Mouse (Mus musculus) stomach, embryonic 14.5 days (tissue): Measurements from ENCODE around the gene Frmpd1. TPM values are rescaled to one million over a fixed set of nuclear protein-coding genes. Genes with fewer than 3 reads are reported as not detected.

Experiments used
- ATAC-seq: fragments of 200-750 bp; cut with Nextera tagmentation; 2 replicates; pipeline ENCODE4 v1.8.0; 2017; ENCODE audit warnings: low read depth, moderate TSS enrichment; ENCODE audit not compliant: insufficient number of reproducible peaks, insufficient read depth, low FRiP score
- H3K27ac ChIP-seq: fragments of 300-500 bp; sonication (generic); 2 replicates; pipeline ENCODE4 v1.5.1; 2014; ENCODE audit warnings: mild to moderate bottlenecking, low read length, moderate library complexity, mixed read lengths
- H3K27me3 ChIP-seq: fragments of 300-500 bp; sonication (generic); 2 replicates; pipeline ENCODE4 v1.6.1; 2014; ENCODE audit warnings: low read length, control low read depth, mixed read lengths; ENCODE audit not compliant: control insufficient read depth, insufficient read depth
- H3K36me3 ChIP-seq: fragments of 300-500 bp; sonication (generic); 2 replicates; pipeline ENCODE4 v1.6.1; 2014; ENCODE audit warnings: mild to moderate bottlenecking, control low read depth, low read length, moderate library complexity, mixed read lengths; ENCODE audit not compliant: control insufficient read depth, insufficient read depth
- H3K4me1 ChIP-seq: fragments of 300-500 bp; sonication (generic); 2 replicates; pipeline ENCODE4 v1.6.1; 2014; ENCODE audit warnings: low read length, control low read depth, mixed read lengths; ENCODE audit not compliant: control insufficient read depth, insufficient read depth
- H3K4me2 ChIP-seq: fragments of 300-500 bp; sonication (generic); replicated peaks from 2 replicates; pipeline ENCODE4 v1.6.1; 2014; ENCODE audit warnings: low read depth, low read length, control low read depth
- H3K4me3 ChIP-seq: fragments of 300-500 bp; sonication (generic); 2 replicates; pipeline ENCODE4 v1.5.1; 2014; ENCODE audit warnings: low read depth, low read length, control low read depth
- H3K9ac ChIP-seq: fragments of 300-500 bp; sonication (generic); replicated peaks from 2 replicates; pipeline ENCODE4 v1.6.1; 2014; ENCODE audit warnings: low read depth, mild to moderate bottlenecking, control low read depth, low read length, moderate library complexity, mixed read lengths
- H3K9me3 ChIP-seq: fragments of 300-500 bp; sonication (generic); 2 replicates; pipeline ENCODE4 v1.6.1; 2016; ENCODE audit warnings: low read depth, low read length, control low read depth; ENCODE audit not compliant: control insufficient read depth
- WGBS: fragments of 180-500 bp; shearing (Covaris S2); extraction: QIAGEN DNeasy Blood & Tissue Kit; methylation state at CpG from one replicate; pipeline ENCODE4 v1.1.7; 2014; 5-methylcytosine and 5-hydroxymethylcytosine counted together
- polyA plus RNA-seq: library from polyadenylated mRNA; unstranded; fragments of >200 nt; fragmentation: Nextera tagmentation; extraction: Ambion mirVana; gene quantifications from 2 replicates; pipeline ENCODE4 v1.2.1, GENCODE M21; 2014

The Frmpd1 gene
- polyA plus RNA-seq, 1 experiment from 2014 or later = 1.1 TPM

- WGBS = 71% methylated on average over 12 of the region's 12 CpGs
- Histone ChIP-seq H3K27ac (no peak overlapping the region), H3K4me2 (no peak overlapping the region), H3K4me1 (no peaks in the 10 kb centered on the region), H3K9ac (no peak overlapping the region), H3K27me3 (no peaks in the 10 kb centered on the region), H3K36me3 (no peaks in the 10 kb centered on the region), H3K9me3 (no peaks in the 10 kb centered on the region), H3K4me3 (no peak overlapping the region)
- ATAC-seq = no peak
These were observed 24.2 kb downstream of the Frmpd1 start for GRCm38 (mm10) chr4:45208832-45209363.

GRCm38 (mm10) chr4:45212342-45213063 is 27.8 kb downstream of the Frmpd1 start:
- Histone ChIP-seq H3K4me1 (no peaks in the 10 kb centered on the region), H3K9ac (no peak overlapping the region), H3K4me2 (no peak overlapping the region), H3K4me3 (no peak overlapping the region), H3K27ac (no peak overlapping the region), H3K9me3 (no peaks in the 10 kb centered on the region), H3K27me3 (no peaks in the 10 kb centered on the region), H3K36me3 (no peaks in the 10 kb centered on the region)
- ATAC-seq = no peak
- WGBS = 55% methylated on average over 11 of the region's 11 CpGs

- no peak for ATAC-seq
- Histone ChIP-seq H3K4me3 (no peak overlapping the region), H3K27me3 (no peaks in the 10 kb centered on the region), H3K4me1 (no peaks in the 10 kb centered on the region), H3K4me2 (no peak overlapping the region), H3K27ac (no peak overlapping the region), H3K9ac (no peak overlapping the region), H3K9me3 (no peaks in the 10 kb centered on the region), H3K36me3 (no peaks in the 10 kb centered on the region)
- 83% methylated on average over 8 of the region's 8 CpGs for WGBS
These were observed 35.3 kb downstream of the Frmpd1 start for GRCm38 (mm10) chr4:45219946-45220345.

GRCm38 (mm10) chr4:45222395-45222794 is 37.7 kb downstream of the Frmpd1 start:
- H3K27ac ChIP-seq = no peak overlapping the region

GRCm38 (mm10) chr4:45230263-45230662 is 45.6 kb downstream of the Frmpd1 start:
- Histone ChIP-seq H3K4me1 (no peaks in the 10 kb centered on the region), H3K4me2 (no peak overlapping the region), H3K27ac (no peak overlapping the region), H3K27me3 (no peaks in the 10 kb centered on the region), H3K9me3 (no peaks in the 10 kb centered on the region), H3K4me3 (no peak overlapping the region), H3K9ac (no peak overlapping the region), H3K36me3 (no peaks in the 10 kb centered on the region)
- WGBS = 83% methylated on average over 5 of the region's 5 CpGs
- no peak for ATAC-seq

More at GRCm38 (mm10) chr4:45222395-45222794, 37.7 kb downstream of the Frmpd1 start:
- Histone ChIP-seq H3K4me1 (no peaks in the 10 kb centered on the region), H3K9me3 (no peaks in the 10 kb centered on the region), H3K4me2 (no peak overlapping the region), H3K36me3 (no peaks in the 10 kb centered on the region), H3K27me3 (no peaks in the 10 kb centered on the region), H3K9ac (no peak overlapping the region), H3K4me3 (no peak overlapping the region)
- WGBS = 84% methylated on average over 2 of the region's 2 CpGs
- ATAC-seq = no peak

GRCm38 (mm10) chr4:45238260-45238659 is 53.6 kb downstream of the Frmpd1 start:
- Histone ChIP-seq H3K4me3 (no peak overlapping the region), H3K27me3 (no peaks in the 10 kb centered on the region), H3K9ac (no peak overlapping the region), H3K4me2 (no peak overlapping the region), H3K9me3 (no peaks in the 10 kb centered on the region), H3K4me1 (peaks cover 7% of the 10 kb centered on the region; the same call in 1 of the 2 replicates), H3K27ac (no peak overlapping the region), H3K36me3 (no peaks in the 10 kb centered on the region)
- WGBS = 81% methylated on average over 5 of the region's 5 CpGs
- ATAC-seq = no peak

GRCm38 (mm10) chr4:45241330-45241729 is 56.7 kb downstream of the Frmpd1 start:
- no peaks in the 10 kb centered on the region for H3K9me3 ChIP-seq
- ATAC-seq = no peak
- H3K27me3 ChIP-seq = no peaks in the 10 kb centered on the region
- peaks cover 11% of the 10 kb centered on the region; the same call in 1 of the 2 replicates for H3K4me1 ChIP-seq
- no peak overlapping the region for H3K27ac ChIP-seq
- no peaks in the 10 kb centered on the region for H3K36me3 ChIP-seq
- WGBS = 77% methylated on average over 5 of the region's 5 CpGs
- H3K4me2 ChIP-seq = no peak overlapping the region
- no peak overlapping the region for H3K9ac ChIP-seq
- H3K4me3 ChIP-seq = no peak overlapping the region

GRCm38 (mm10) chr4:45242163-45242562 is 57.5 kb downstream of the Frmpd1 start:
- ATAC-seq = no peak
- no peaks in the 10 kb centered on the region for H3K27me3 ChIP-seq
- H3K4me1 ChIP-seq = peaks cover 11% of the 10 kb centered on the region; the same call in 1 of the 2 replicates
- H3K9me3 ChIP-seq = no peaks in the 10 kb centered on the region
- H3K4me3 ChIP-seq = no peak overlapping the region
- H3K36me3 ChIP-seq = no peaks in the 10 kb centered on the region
- WGBS = 35% methylated on average over 7 of the region's 7 CpGs
- H3K4me2 ChIP-seq = no peak overlapping the region
- no peak overlapping the region for H3K9ac ChIP-seq
- no peak overlapping the region for H3K27ac ChIP-seq
